Mouse (Mus musculus) cerebellum, postnatal 36 days (tissue): Measurements from ENCODE around the gene Cyp27b1.

Experiments used
- DNase-seq, 2 experiments: peaks; one replicate each; pipeline ENCODE4 v3.0.0; 2021 to 2022; ENCODE audit warnings: mixed read lengths in 2 of 2

Cyp27b1 gene

DNA sequence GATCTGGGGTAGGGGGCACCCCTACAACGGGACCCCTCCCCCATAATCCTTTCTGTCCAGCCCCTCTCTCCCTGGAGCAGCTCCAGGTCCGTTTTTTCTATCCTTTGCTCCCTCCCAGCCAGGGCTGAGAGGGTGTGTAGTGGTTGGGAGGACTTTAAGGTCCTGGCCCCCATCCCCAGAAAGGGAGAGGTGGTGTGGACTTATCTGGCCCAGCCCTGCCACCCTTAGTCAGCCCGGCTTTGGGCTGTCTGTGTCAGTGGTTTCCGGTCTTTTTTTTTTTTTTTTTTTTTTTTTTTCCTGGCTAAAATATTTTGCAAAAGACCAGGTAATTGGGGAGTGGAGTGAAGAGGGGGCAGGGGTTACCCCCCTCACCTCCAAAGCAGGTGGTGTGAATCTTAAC lies 44.7 kb downstream of the Cyp27b1 start:
- DNase-seq = no peak

DNA sequence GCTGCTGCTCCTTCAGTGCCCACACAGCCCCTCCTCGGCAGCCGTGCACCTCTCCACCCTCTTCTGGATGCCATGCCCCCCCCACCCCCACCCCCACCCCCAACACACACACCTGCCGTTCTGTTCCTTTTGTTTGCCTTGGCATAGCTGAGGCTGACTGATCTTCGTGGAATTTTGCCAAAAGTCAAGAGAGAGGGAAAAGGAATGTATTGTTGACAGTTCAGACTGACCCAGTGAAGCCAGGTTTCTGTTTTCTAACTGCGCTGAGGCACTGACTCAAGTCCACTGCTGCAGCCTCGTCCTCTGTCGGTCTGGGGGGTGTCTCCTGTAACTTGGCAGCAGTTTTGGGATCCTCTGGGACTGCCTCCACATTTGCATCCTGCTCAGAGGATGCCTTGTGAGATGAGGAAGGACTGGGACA lies 46.3 kb downstream of the Cyp27b1 start:
- DNase-seq = peak; percentile 25 to 40

DNA sequence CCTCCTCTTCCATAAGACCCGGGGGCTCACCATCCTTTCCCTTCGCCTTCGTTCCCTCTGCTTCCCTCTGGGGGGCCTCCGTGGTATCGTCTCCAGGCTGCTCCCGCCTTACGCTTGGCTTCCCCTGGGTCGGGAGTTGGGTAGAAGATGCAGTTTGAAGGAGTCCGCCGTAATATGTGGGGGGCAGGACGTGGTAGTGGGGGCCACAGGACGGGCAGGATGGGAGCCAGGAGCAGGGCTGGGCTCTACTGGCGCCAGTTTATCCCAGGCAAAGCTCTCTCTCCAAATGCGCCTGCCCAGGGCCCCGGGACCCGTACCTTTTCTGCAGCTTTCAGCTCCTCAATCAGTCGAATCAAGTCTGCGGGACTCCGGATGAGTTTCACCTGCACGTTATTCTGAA lies 50.5 kb downstream of the Cyp27b1 start:
- DNase-seq = no peak

DNA sequence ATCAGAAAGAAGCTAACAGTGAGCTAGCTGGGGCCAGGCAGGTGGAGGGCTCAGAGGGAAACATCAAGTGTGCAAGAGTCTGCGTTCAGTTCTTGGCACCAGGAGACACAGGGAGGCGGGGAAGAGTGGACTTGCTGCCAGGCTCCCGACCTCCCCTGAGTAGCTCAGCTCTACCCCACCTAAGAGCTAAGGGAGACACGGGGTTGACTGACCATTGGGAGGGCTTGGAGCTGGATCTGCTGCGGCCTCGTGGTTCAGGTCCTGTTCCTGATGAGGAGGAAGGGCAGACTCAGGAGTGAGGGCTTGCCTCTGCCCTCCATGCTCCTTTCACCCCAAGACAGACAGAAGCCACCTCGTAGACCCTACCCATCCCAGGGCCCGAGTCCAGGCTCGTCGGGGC lies 51.1 kb downstream of the Cyp27b1 start:
- no peak for DNase-seq

DNA sequence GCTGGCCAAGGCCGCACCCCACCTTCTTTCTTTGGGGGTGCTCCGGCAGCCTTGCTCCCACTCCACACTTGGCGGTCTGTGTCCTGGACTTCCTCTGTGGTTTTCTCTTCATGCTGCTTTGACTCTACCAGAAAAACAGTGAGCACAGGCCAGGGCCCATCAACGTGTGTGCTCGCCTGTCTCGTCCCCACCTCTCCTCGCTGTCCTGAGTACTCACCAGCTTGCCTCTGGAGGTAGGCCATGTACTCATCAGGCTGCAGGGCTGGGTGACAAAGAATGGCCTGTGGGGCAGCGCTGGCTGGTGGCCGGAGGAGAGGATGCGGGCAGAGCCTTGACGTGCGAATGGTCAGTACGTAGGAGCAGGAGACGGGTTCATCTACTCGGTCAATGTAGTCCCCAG lies 51.8 kb downstream of the Cyp27b1 start:
- DNase-seq = no peak

DNA sequence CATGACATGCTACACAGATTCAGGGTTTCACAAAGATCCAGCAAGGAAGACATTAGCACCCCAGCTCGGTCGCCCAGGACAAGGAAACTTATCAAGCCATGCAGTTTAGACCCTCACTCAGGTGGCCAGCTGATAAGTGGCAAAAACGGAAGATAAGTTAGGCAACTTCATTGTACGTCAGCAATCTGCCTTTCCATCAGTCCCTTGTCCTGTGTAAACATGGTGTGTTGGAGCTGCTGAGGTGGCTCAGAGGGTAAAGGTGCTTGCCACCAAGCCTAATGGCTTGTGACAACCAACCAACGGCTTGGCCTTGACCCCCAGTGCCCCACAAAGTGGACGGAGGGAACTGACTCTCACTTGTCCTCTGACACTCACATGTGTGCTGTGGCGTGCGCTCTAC lies 52.4 kb downstream of the Cyp27b1 start:
- no peak for DNase-seq

DNA sequence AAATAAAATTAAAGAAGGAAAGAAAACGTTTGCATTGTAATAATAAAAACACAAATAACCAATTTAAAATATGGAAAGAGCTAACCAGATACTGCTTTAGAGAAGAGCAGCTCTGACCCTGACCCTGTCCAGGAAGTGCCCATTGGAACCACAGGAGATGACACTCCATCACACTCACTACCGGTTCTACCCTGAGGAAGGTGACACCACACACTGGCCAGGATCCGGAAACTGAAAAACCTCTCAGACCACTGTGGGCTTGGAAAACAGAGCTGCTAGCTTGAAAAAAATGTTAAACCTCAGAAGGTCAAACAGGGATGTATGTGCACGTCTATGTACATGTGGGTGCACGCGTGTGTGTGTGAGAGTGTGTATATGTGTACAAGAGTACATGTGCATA lies 53.1 kb downstream of the Cyp27b1 start:
- DNase-seq = no peak
